Mouse (Mus musculus) C2C12 (cell line): Measurements from ENCODE around the gene Arhgap32.

Source experiments
- CEBPB ChIP-seq: IDR thresholded peaks from one replicate; pipeline ENCODE4 v1.6.1; 2011; ENCODE audit warnings: low read depth, mild to moderate bottlenecking, control low read depth, moderate library complexity
- CTCF ChIP-seq: IDR thresholded peaks from one replicate; pipeline ENCODE4 v1.5.1; 2011; ENCODE audit not compliant: control insufficient read depth, insufficient read depth, insufficient read length
- MAX ChIP-seq: IDR thresholded peaks from one replicate; pipeline ENCODE4 v1.6.1; 2011; ENCODE audit warnings: mild to moderate bottlenecking, control low read depth
- MYOD1 ChIP-seq: IDR thresholded peaks from one replicate; pipeline ENCODE4 v1.6.1; 2011; ENCODE audit warnings: low read depth; ENCODE audit not compliant: control insufficient read depth, insufficient read length
- USF1 ChIP-seq: IDR thresholded peaks from one replicate; pipeline ENCODE4 v1.6.1; 2011; ENCODE audit warnings: low read depth, mild to moderate bottlenecking, control low read depth, moderate library complexity

DNA sequence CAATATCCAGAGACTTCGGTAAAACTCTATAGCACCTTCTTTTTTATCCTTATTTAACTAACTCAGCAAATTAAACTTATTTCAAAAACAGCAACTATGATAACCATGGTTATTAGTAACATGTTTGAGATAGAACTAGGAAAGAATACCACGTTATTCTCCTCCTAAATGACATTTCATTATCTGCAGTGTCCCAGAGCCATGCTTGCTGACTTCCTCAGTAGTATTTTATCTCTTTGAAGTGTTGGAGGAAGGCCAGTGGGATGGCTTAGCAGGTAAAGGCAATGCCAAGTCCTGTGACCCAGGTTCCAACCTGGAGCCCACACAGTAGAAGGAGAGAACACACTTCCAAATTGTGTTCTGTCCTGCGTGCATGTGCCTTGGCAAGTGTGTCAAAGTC lies 129.3 kb downstream of the Arhgap32 start:
- TF ChIP-seq CTCF (no peak), USF1 (no peak), MYOD1 (no peak), MAX (no peak), CEBPB (no peak)
